Mouse (Mus musculus) CH12.LX (cell line): ENCODE measurements around the gene Yjefn3. TPM values are rescaled to one million over a fixed set of nuclear protein-coding genes. Genes with fewer than 3 reads are reported as not detected.

Experiments
- DNase-seq: peaks from one replicate; pipeline ENCODE4 v3.0.0-alpha.2; 2013; ENCODE audit errors: extremely low read depth
- H3K27ac ChIP-seq: 2 replicates; pipeline ENCODE4 v1.5.1; 2012; ENCODE audit warnings: low read depth, mild to moderate bottlenecking, control low read depth, moderate library complexity; ENCODE audit not compliant: insufficient read depth
- H3K27me3 ChIP-seq: replicated peaks from 2 replicates; pipeline ENCODE3; 2012; ENCODE audit warnings: inconsistent platforms
- H3K36me3 ChIP-seq, 2 experiments: replicated peaks in 1 of 2; 2 replicates each; pipeline versions ENCODE3 to v1.6.1; 2012; ENCODE audit warnings: inconsistent platforms in 1 of 2, low read length in 1 of 2, mild to moderate bottlenecking in 1 of 2, mixed read lengths in 1 of 2, moderate library complexity in 1 of 2; ENCODE audit not compliant: control insufficient read depth in 1 of 2, insufficient read depth in 1 of 2
- H3K4me1 ChIP-seq, 2 experiments: 2 replicates each; pipeline ENCODE4 v1.6.1; 2012; ENCODE audit warnings: inconsistent platforms in 1 of 2, moderate library complexity in 1 of 2; ENCODE audit not compliant: insufficient read depth in 2 of 2, control insufficient read depth in 1 of 2
- H3K4me2 ChIP-seq: 2 replicates; pipeline ENCODE4 v1.6.1; 2012; ENCODE audit warnings: low read depth, mild to moderate bottlenecking, control low read depth; ENCODE audit not compliant: poor library complexity, insufficient read depth, severe bottlenecking
- H3K4me3 ChIP-seq, 3 experiments: fragments of 150-350 bp in 1 of 3; sonication (generic) in 1 of 3; replicated peaks in 1 of 3; 2 replicates each; pipeline versions ENCODE3 to v1.5.1; 2011 to 2012; ENCODE audit warnings: low read depth in 2 of 3, low read length in 2 of 3, mild to moderate bottlenecking in 2 of 3, moderate library complexity in 2 of 3, control low read depth in 1 of 3, improper control_type of control experiment in 1 of 3, inconsistent platforms in 1 of 3, mixed read lengths in 1 of 3; ENCODE audit not compliant: poor library complexity in 1 of 3
- H3K79me2 ChIP-seq: replicated peaks from 2 replicates; pipeline ENCODE4 v1.6.1; 2012; ENCODE audit warnings: mild to moderate bottlenecking, moderate library complexity; ENCODE audit not compliant: control insufficient read depth, poor library complexity, insufficient read depth, severe bottlenecking; ENCODE audit errors: extremely low read depth
- H3K9ac ChIP-seq: 2 replicates; pipeline ENCODE4 v1.6.1; 2012; ENCODE audit warnings: low read depth, mild to moderate bottlenecking, control low read depth, moderate library complexity; ENCODE audit not compliant: insufficient read depth
- H3K9me3 ChIP-seq: replicated peaks from 2 replicates; pipeline ENCODE3; 2012; ENCODE audit warnings: low read length, inconsistent platforms, mixed read lengths
- BHLHE40 ChIP-seq: IDR thresholded peaks from 2 replicates; pipeline ENCODE4 v1.6.1; 2011; ENCODE audit warnings: mild to moderate bottlenecking, low read depth, low read length, improper control_type of control experiment
- CHD2 ChIP-seq: IDR thresholded peaks from 2 replicates; pipeline ENCODE4 v1.6.1; 2011; ENCODE audit warnings: low read length, improper control_type of control experiment
- GABPA ChIP-seq: IDR thresholded peaks from 2 replicates; pipeline ENCODE4 v1.6.1; 2012; ENCODE audit warnings: low read depth, low read length, improper control_type of control experiment, inconsistent platforms; ENCODE audit not compliant: insufficient replicate concordance
- HCFC1 ChIP-seq: IDR thresholded peaks from 2 replicates; pipeline ENCODE4 v1.6.1; 2012; ENCODE audit warnings: low read depth, mild to moderate bottlenecking, inconsistent platforms, low read length, improper control_type of control experiment
- IRF4 ChIP-seq: IDR thresholded peaks from 2 replicates; pipeline ENCODE4 v1.6.1; 2014; ENCODE audit warnings: low read depth, mild to moderate bottlenecking, inconsistent platforms, low read length, improper control_type of control experiment
- JUND ChIP-seq: conservative IDR thresholded peaks from 2 replicates; pipeline ENCODE4 v1.6.1; 2011; ENCODE audit warnings: low read depth, low read length, improper control_type of control experiment
- KAT2A ChIP-seq: IDR thresholded peaks from 2 replicates; pipeline ENCODE4 v1.6.1; 2012; ENCODE audit warnings: low read length, improper control_type of control experiment, inconsistent platforms; ENCODE audit not compliant: insufficient replicate concordance
- MAFK ChIP-seq: IDR thresholded peaks from 2 replicates; pipeline ENCODE4 v1.6.1; 2011; ENCODE audit warnings: low read length, improper control_type of control experiment; ENCODE audit not compliant: insufficient replicate concordance
- MXI1 ChIP-seq: IDR thresholded peaks from 2 replicates; pipeline ENCODE4 v1.6.1; 2011; ENCODE audit warnings: mild to moderate bottlenecking, low read depth, low read length, improper control_type of control experiment
- MYC ChIP-seq: IDR thresholded peaks from 2 replicates; pipeline ENCODE4 v1.6.1; 2011; ENCODE audit warnings: low read depth, mild to moderate bottlenecking, improper control_type of control experiment, low read length
- NELFE ChIP-seq: IDR thresholded peaks from 2 replicates; pipeline ENCODE4 v1.6.1; 2011; ENCODE audit warnings: low read depth, low read length, improper control_type of control experiment
- PAX5 ChIP-seq: IDR thresholded peaks from 2 replicates; pipeline ENCODE4 v1.6.1; 2012; ENCODE audit warnings: low read length, inconsistent platforms, mixed read lengths
- POLR2AphosphoS2 ChIP-seq: IDR thresholded peaks from 2 replicates; pipeline ENCODE4 v1.6.1; 2011; ENCODE audit warnings: low read depth, low read length, improper control_type of control experiment
- RCOR1 ChIP-seq: conservative IDR thresholded peaks from 2 replicates; pipeline ENCODE4 v1.6.1; 2012; ENCODE audit warnings: low read depth, mild to moderate bottlenecking, inconsistent platforms, low read length, improper control_type of control experiment
- SMC3 ChIP-seq: IDR thresholded peaks from 2 replicates; pipeline ENCODE4 v1.6.1; 2011; ENCODE audit warnings: low read depth, low read length, improper control_type of control experiment
- TCF12 ChIP-seq: IDR thresholded peaks from 2 replicates; pipeline ENCODE4 v1.6.1; 2014; ENCODE audit warnings: low read depth, mild to moderate bottlenecking, inconsistent platforms, low read length, improper control_type of control experiment
- ZC3H11A ChIP-seq: IDR thresholded peaks from 2 replicates; pipeline ENCODE4 v1.6.1; 2012; ENCODE audit warnings: low read depth, mild to moderate bottlenecking, inconsistent platforms, low read length, improper control_type of control experiment
- ZKSCAN1 ChIP-seq: IDR thresholded peaks from 2 replicates; pipeline ENCODE4 v1.6.1; 2012; ENCODE audit warnings: low read depth, inconsistent platforms, low read length, improper control_type of control experiment, borderline replicate concordance
- ZMIZ1 ChIP-seq: IDR thresholded peaks from 2 replicates; pipeline ENCODE4 v1.6.1; 2012; ENCODE audit warnings: low read depth, mild to moderate bottlenecking, inconsistent platforms, low read length, improper control_type of control experiment
- dilution Hi-C: fragments of 300-500 bp; cut with MboI; formaldehyde crosslinking; loops from 2 replicates; pipeline ENCODE4 v1.14.3; 2020; ENCODE audit warnings: low sequenced_read_pairs; ENCODE audit not compliant: extremely low pct_unique_long_range_greater_than_20kb, extremely low pct_ligation_motif_present
- in situ Hi-C: fragments of 300-500 bp; cut with MboI; formaldehyde crosslinking; loops from 3 replicates; pipeline ENCODE4 v1.14.3; 2019; ENCODE audit warnings: low sequenced_read_pairs, low pct_ligation_motif_present, low pct_unique_long_range_greater_than_20kb, mixed read lengths
- polyA plus RNA-seq: library from polyadenylated mRNA; unstranded; fragments of >175 nt; gene quantifications from 2 replicates; pipeline ENCODE4 v1.2.1, GENCODE M21; 2012; ENCODE audit warnings: low read depth; ENCODE audit not compliant: insufficient read length
- total RNA-seq, 2 experiments: library from RNA; depleted of rRNA; stranded (reverse); fragments of 300-350 nt in 1 of 2; fragments of >200 nt in 1 of 2; gene quantifications; 2 replicates each; pipeline ENCODE4 v1.2.3; 2012 to 2014

The Yjefn3 gene
- total and polyA plus RNA-seq, 3 experiments: 3.3 to 10.5 (median 8.0) TPM

DNA sequence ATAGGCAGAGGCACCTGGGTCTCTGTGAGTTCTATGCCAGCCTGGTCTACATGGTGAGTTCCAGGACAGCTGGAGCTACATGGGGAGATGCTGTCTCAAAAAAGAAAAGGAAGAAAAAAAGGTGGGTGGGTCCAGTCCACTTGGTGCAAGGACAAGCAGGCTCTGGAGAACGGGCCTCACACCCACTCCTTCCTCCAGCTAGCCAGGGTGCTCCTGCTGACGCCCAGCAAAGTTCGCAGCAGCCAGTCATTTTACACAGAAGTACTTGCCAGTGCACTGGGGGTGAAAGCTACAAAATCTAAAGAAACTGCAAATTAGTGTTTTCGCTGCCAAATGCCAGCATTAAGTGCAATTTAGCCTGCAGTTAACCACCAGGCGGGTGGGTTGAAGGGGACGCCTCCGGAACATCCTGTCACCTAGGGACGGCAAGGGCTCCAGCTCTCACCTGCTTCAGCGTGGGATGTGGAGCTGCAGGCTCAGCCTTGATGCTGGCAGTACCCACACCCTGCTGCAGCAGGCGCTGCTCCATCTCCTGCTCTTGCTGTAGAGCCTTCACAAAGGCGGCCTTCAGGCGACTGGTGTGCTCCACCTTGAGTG lies 10.1 kb upstream of the Yjefn3 start:
- TF ChIP-seq MYC (no peak), NELFE (no peak), HCFC1 (no peak), ZKSCAN1 (no peak), RCOR1 (no peak), JUND (no peak), ZC3H11A (no peak)
- Histone ChIP-seq H3K9me3 (no peaks in the 10 kb centered on the region), H3K27me3 (no peaks in the 10 kb centered on the region), H3K4me2 (no peak overlapping the region), H3K4me1 (no peaks in the 10 kb centered on the region), H3K9ac (no peak overlapping the region), H3K27ac (no peak overlapping the region), H3K36me3 (peaks cover 89 to 100% of the 10 kb centered on the region in 2 experiments), H3K79me2 (no peaks in the 10 kb centered on the region), H3K4me3 (no peak overlapping the region)
- dilution Hi-C loops (no loop called here), in situ Hi-C loops (no loop called here)
- DNase-seq: no peak

DNA sequence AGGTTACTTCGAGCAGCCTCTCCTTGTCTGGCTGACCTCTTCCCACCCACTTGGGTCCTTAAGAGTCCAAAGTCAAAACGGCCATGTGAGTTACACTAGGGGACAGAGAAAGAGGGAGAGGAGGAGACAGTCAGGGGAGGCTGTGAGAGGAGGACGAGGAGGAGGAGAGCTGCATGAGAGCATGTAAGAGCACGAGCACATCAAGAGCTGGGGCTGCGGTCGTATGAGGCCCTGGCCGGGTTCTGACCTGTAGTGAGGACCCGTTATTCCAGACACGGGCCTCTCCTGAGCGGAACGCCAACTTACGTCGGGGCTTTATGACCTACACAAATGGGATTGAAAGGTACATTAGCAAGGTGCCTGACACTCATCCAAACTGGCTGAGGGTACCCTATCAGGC lies 9.4 kb upstream of the Yjefn3 start:
- H3K4me2 ChIP-seq: no peak overlapping the region
- dilution Hi-C loops (no loop called here), in situ Hi-C loops (no loop called here)
- no peak for DNase-seq
- H3K36me3 ChIP-seq: peaks cover 87 to 99% of the 10 kb centered on the region in 2 experiments
- TF ChIP-seq MYC (no peak), SMC3 (no peak), TCF12 (no peak), GABPA (no peak), PAX5 (no peak), ZKSCAN1 (no peak), JUND (no peak), IRF4 (no peak), RCOR1 (no peak), KAT2A (no peak), MXI1 (no peak), BHLHE40 (no peak), MAFK (no peak), POLR2AphosphoS2 (no peak), CHD2 (no peak), ZMIZ1 (no peak)
- no peaks in the 10 kb centered on the region for H3K27me3 ChIP-seq
- no peak overlapping the region for H3K27ac ChIP-seq
- H3K9ac ChIP-seq: no peak overlapping the region
- H3K9me3 ChIP-seq: no peaks in the 10 kb centered on the region
- H3K4me3 ChIP-seq: no peak overlapping the region
- H3K4me1 ChIP-seq: no peaks in the 10 kb centered on the region
- no peaks in the 10 kb centered on the region for H3K79me2 ChIP-seq
